Mouse (Mus musculus) CH12.LX (cell line): ENCODE measurements at regions not wholly inside any gene's neighbourhood (a gene's known extent, or its start where the extent isn't known, plus 50 kb on each side); places are given as distances from the start of the nearest gene placed in this dataset.

Source experiments
- CTCF ChIP-seq, 2 experiments: IDR thresholded peaks in 1 of 2; conservative IDR thresholded peaks in 1 of 2; 2 replicates each; pipeline ENCODE4 v1.5.1; 2011 to 2012; ENCODE audit warnings: low read depth in 2 of 2, low read length in 2 of 2, improper control_type of control experiment in 1 of 2, inconsistent platforms in 1 of 2, mild to moderate bottlenecking in 1 of 2, moderate library complexity in 1 of 2
- E2F4 ChIP-seq: IDR thresholded peaks from 2 replicates; pipeline ENCODE4 v1.6.1; 2011; ENCODE audit warnings: low read depth, low read length, improper control_type of control experiment; ENCODE audit not compliant: insufficient replicate concordance
- KAT2A ChIP-seq: IDR thresholded peaks from 2 replicates; pipeline ENCODE4 v1.6.1; 2012; ENCODE audit warnings: low read length, improper control_type of control experiment, inconsistent platforms; ENCODE audit not compliant: insufficient replicate concordance
- UBTF ChIP-seq: IDR thresholded peaks from 2 replicates; pipeline ENCODE4 v1.6.1; 2012; ENCODE audit warnings: low read depth, mild to moderate bottlenecking, inconsistent platforms, low read length, improper control_type of control experiment, moderate library complexity

DNA sequence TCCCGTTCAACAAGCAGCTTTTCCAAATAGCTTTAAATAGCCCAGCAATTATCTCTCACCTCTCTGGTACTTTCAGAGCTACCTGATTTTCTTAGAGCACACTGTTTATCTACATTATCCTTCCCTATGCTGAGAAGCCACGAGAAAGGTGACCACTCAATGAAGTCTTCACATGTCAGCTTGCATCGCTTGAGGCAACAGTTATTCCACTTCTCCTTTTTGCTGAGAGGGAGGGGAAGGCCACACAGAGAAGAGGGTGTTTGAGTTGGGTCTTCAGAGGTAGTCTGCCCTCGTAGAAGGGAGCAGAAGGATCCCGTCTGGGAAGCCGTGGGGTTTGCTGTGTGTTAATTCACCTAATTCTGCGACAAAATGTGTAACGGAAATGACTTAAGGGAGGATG, 106.3 kb upstream of the Arid2 start:
- TF ChIP-seq UBTF (no peak), KAT2A (no peak), CTCF (conservative IDR thresholded peaks at IDR 0.05 in 1 of 2, IDR thresholded peaks at IDR 0.05 in 1 of 2; ENCODE audit: low read depth in 2 of 2, low read length in 2 of 2) (no peak), E2F4 (no peak)
